Comparison of ENCODE assay signal across 13 mouse cellular contexts in the genomic region with DNA sequence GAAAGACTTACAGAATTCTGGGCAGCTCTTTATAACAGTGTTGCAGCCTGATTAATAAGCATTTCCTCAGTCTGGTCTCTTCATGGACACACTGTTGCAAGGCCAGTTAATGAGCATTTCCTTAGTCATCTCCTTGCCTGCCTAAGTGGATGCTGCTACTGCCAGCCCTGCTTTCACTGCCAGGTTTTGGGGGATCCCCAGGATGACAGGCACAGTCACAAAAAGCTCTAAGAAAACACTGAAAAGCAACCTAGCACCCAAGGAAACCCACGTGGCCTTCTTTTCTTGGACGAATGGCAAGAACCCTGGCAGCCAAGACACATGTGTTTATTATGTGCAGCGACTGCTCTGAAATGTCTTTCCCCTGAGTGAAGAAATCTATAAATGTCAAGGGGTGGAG. TPM values are rescaled to one million over a fixed set of nuclear protein-coding genes. Genes with fewer than 3 reads are reported as not detected.
DNase-seq lines count a peak whose midpoint lies in the region; ATAC-seq and TF ChIP-seq lines count a peak whose summit lies in the region.
"Had no signal": no experiment of that assay in that cellular context is flagged by ENCODE, and none has a peak within 500 bp of the region (broad histone marks: within the 10 kb centered on the region; RNA-seq: fewer than 3 reads in every experiment).

No protein-coding gene starts in this region.

- H3K4me3 ChIP-seq in forebrain, embryonic 11.5 days (ENCODE audit: low read depth, low read length): no peak overlapping the region
- no peak overlapping the region for H3K4me3 ChIP-seq in forebrain, embryonic 10.5 days
- no peak overlapping the region for H3K4me3 ChIP-seq in left cerebral cortex, adult 2 months
- H3K4me3 ChIP-seq in forebrain, embryonic 14.5 days (ENCODE audit: low read depth, low read length): no peak overlapping the region
- no peak overlapping the region for H3K4me3 ChIP-seq in kidney, embryonic 14.5 days (ENCODE audit: low read length)
- H3K4me3 ChIP-seq: embryonic facial prominence, embryonic 13.5 days; midbrain, embryonic 10.5 days had no signal

- 82% methylated on average over 3 of the region's 3 CpGs for WGBS in forebrain, embryonic 11.5 days
- 87% methylated on average over 3 of the region's 3 CpGs for WGBS in forebrain, embryonic 10.5 days
- WGBS in forebrain, embryonic 14.5 days: 25% methylated on average over 3 of the region's 3 CpGs
- WGBS in kidney, embryonic 14.5 days: 71% methylated on average over 3 of the region's 3 CpGs

- H3K9me3 ChIP-seq in forebrain, embryonic 11.5 days (ENCODE audit: control insufficient read depth, low read length): no peaks in the 10 kb centered on the region
- H3K9me3 ChIP-seq in forebrain, embryonic 10.5 days: no peaks in the 10 kb centered on the region
- H3K9me3 ChIP-seq in forebrain, embryonic 14.5 days (replicated peaks; ENCODE audit: control insufficient read depth, low read length): no peaks in the 10 kb centered on the region
- no peaks in the 10 kb centered on the region for H3K9me3 ChIP-seq in kidney, embryonic 14.5 days (ENCODE audit: control insufficient read depth, low read length)
- H3K9me3 ChIP-seq: embryonic facial prominence, embryonic 13.5 days; midbrain, embryonic 10.5 days had no signal

- no peak for ATAC-seq in forebrain, embryonic 11.5 days (replicated peaks; ENCODE audit: low FRiP score)
- peak; percentile 84 for ATAC-seq in forebrain, embryonic 14.5 days
- no peak for ATAC-seq in kidney, embryonic 14.5 days (ENCODE audit: low FRiP score, low TSS enrichment)

- H3K27ac ChIP-seq in forebrain, embryonic 11.5 days (ENCODE audit: low read depth, low read length): no peak overlapping the region
- H3K27ac ChIP-seq in forebrain, embryonic 10.5 days: no peak overlapping the region
- no peak overlapping the region for H3K27ac ChIP-seq in left cerebral cortex, adult 2 months
- no peak overlapping the region for H3K27ac ChIP-seq in forebrain, embryonic 14.5 days (ENCODE audit: low read depth, low read length)
- no peak overlapping the region for H3K27ac ChIP-seq in kidney, embryonic 14.5 days (ENCODE audit: low read depth, low read length)
- H3K27ac ChIP-seq: embryonic facial prominence, embryonic 13.5 days; hindbrain, embryonic 14.5 days; midbrain, embryonic 10.5 days had no signal

- no peaks in the 10 kb centered on the region for H3K27me3 ChIP-seq in forebrain, embryonic 11.5 days (ENCODE audit: control insufficient read depth, insufficient read depth, low read length)
- no peaks in the 10 kb centered on the region for H3K27me3 ChIP-seq in forebrain, embryonic 10.5 days (ENCODE audit: poor library complexity, severe bottlenecking)
- H3K27me3 ChIP-seq in forebrain, embryonic 14.5 days (replicated peaks; ENCODE audit: control insufficient read depth, insufficient read depth, low read length): no peaks in the 10 kb centered on the region
- H3K27me3 ChIP-seq in kidney, embryonic 14.5 days (ENCODE audit: control insufficient read depth, insufficient read depth, low read length): no peaks in the 10 kb centered on the region
- H3K27me3 ChIP-seq: embryonic facial prominence, embryonic 13.5 days had no signal

- no peaks in the 10 kb centered on the region for H3K4me1 ChIP-seq in forebrain, embryonic 11.5 days (replicated peaks; ENCODE audit: control insufficient read depth, insufficient read depth, low read length)
- no peaks in the 10 kb centered on the region for H3K4me1 ChIP-seq in forebrain, embryonic 10.5 days
- no peaks in the 10 kb centered on the region for H3K4me1 ChIP-seq in forebrain, embryonic 14.5 days (ENCODE audit: control insufficient read depth, insufficient read depth, low read length)
- H3K4me1 ChIP-seq in kidney, embryonic 14.5 days (ENCODE audit: control insufficient read depth, insufficient read depth, low read length): no peaks in the 10 kb centered on the region
- H3K4me1 ChIP-seq: midbrain, embryonic 10.5 days had no signal

- H3K4me2 ChIP-seq in forebrain, embryonic 11.5 days (ENCODE audit: low read depth, low read length, severe bottlenecking): no peak overlapping the region
- H3K4me2 ChIP-seq in forebrain, embryonic 14.5 days (ENCODE audit: low read length): no peak overlapping the region
- H3K4me2 ChIP-seq in kidney, embryonic 14.5 days (replicated peaks; ENCODE audit: low read depth, low read length): no peak overlapping the region
- H3K4me2 ChIP-seq: embryonic facial prominence, embryonic 13.5 days; hindbrain, embryonic 14.5 days had no signal

- intact Hi-C loops in left cerebral cortex, postnatal 10 days (cut with DNase I): no loop called here
- intact Hi-C loops in left cerebral cortex, adult 2 months (cut with DNase I): no loop called here

- H3K9ac ChIP-seq in forebrain, embryonic 11.5 days (ENCODE audit: low read length): no peak overlapping the region
- no peak overlapping the region for H3K9ac ChIP-seq in forebrain, embryonic 14.5 days (ENCODE audit: low read length)
- no peak overlapping the region for H3K9ac ChIP-seq in kidney, embryonic 14.5 days (ENCODE audit: low read depth, low read length)
- H3K9ac ChIP-seq: embryonic facial prominence, embryonic 13.5 days; hindbrain, embryonic 14.5 days had no signal

- no peaks in the 10 kb centered on the region for H3K36me3 ChIP-seq in forebrain, embryonic 11.5 days (ENCODE audit: control insufficient read depth, insufficient read depth, low read length)
- H3K36me3 ChIP-seq in forebrain, embryonic 10.5 days (replicated peaks): no peaks in the 10 kb centered on the region
- H3K36me3 ChIP-seq in forebrain, embryonic 14.5 days (ENCODE audit: control insufficient read depth, insufficient read depth, low read length): no peaks in the 10 kb centered on the region
- peaks cover 2% of the 10 kb centered on the region; the same call in 1 of the 2 replicates for H3K36me3 ChIP-seq in kidney, embryonic 14.5 days (ENCODE audit: control insufficient read depth, insufficient read depth, low read length)
- H3K36me3 ChIP-seq: embryonic facial prominence, embryonic 13.5 days; midbrain, embryonic 10.5 days had no signal

- no peak for TF ChIP-seq CTCF in left cerebral cortex, adult 2 months (IDR thresholded peaks at IDR 0.05)

- peak; percentile 23 for DNase-seq in forebrain, embryonic 11.5 days (ENCODE audit: low spot score)
- no peak for DNase-seq in forebrain, embryonic 10.5 days (ENCODE audit: extremely low spot score, low spot score)
- DNase-seq in left cerebral cortex, postnatal 10 days (ENCODE audit: extremely low spot score in 1 of 2, low spot score in 2 of 2): peak; percentile 31 to 34
- no peak for DNase-seq in left cerebral cortex, adult 2 months (ENCODE audit: extremely low spot score in 1 of 2, low spot score in 2 of 2)
- peak; percentile 87 for DNase-seq in forebrain, embryonic 14.5 days (ENCODE audit: low spot score)
- DNase-seq in lung, postnatal 10 days: peak; percentile 85
- no peak for DNase-seq in c-Kit-positive CD71-positive TER-119-positive erythroid progenitor cells, embryonic 14.5 days (ENCODE audit: low spot score)
- DNase-seq: cerebellum, adult 18-20 months had no signal

RNA-seq across cellular contexts. Expression of a gene that starts 41.8 kb away (rescaled TPM):
- polyA plus RNA-seq in forebrain, embryonic 11.5 days (2014; fragmentation: Nextera tagmentation; extraction: Ambion mirVana): 4.2 and 4.6 TPM in 2 replicates
- 3.1 and 3.8 TPM in 2 replicates for polyA plus RNA-seq in forebrain, embryonic 10.5 days (2016; fragmentation: Nextera tagmentation; extraction: Ambion mirVana)
- total RNA-seq in left cerebral cortex, postnatal 10 days (2021): 10 to 100 TPM in 1 of 2 experiments, 1 to 10 TPM in 1; 9.1 to 10.8 TPM
- 1 to 10 TPM; 5.0 to 5.5 TPM for total RNA-seq in left cerebral cortex, adult 2 months (2021)
- polyA plus RNA-seq in forebrain, embryonic 14.5 days (2014; fragmentation: Nextera tagmentation; extraction: Ambion mirVana): 3.4 and 4.9 TPM in 2 replicates
- polyA plus RNA-seq in kidney, embryonic 14.5 days (2014; fragmentation: Nextera tagmentation; extraction: Ambion mirVana): 24.9 and 38.7 TPM in 2 replicates
- total RNA-seq: granulocyte monocyte progenitor cell, adult 5-6 weeks had no signal

Comparison
In these comparisons a context has a peak if more than half of its experiments do, and no peak if none do; other contexts are left out.
1. DNase-seq: peak in forebrain, embryonic 11.5 days (single experiment), left cerebral cortex, postnatal 10 days (2 of 2), forebrain, embryonic 14.5 days (single experiment) and lung, postnatal 10 days (single experiment); none in forebrain, embryonic 10.5 days (single experiment), left cerebral cortex, adult 2 months (0 of 2) and c-Kit-positive CD71-positive TER-119-positive erythroid progenitor cells, embryonic 14.5 days (single experiment).